Mouse (Mus musculus): ENCODE results near the gene Slc25a19. TPM values are rescaled to one million over a fixed set of nuclear protein-coding genes. Genes with fewer than 3 reads are reported as not detected.
A peak's percentile ranks its signal among the peaks of the same experiment; 100 is the strongest.

Slc25a19 gene
- polyA plus RNA-seq (2012; ENCODE audit: insufficient read depth, low replicate concordance), result 10.5 and 20.5 TPM in 2 replicates

DNA sequence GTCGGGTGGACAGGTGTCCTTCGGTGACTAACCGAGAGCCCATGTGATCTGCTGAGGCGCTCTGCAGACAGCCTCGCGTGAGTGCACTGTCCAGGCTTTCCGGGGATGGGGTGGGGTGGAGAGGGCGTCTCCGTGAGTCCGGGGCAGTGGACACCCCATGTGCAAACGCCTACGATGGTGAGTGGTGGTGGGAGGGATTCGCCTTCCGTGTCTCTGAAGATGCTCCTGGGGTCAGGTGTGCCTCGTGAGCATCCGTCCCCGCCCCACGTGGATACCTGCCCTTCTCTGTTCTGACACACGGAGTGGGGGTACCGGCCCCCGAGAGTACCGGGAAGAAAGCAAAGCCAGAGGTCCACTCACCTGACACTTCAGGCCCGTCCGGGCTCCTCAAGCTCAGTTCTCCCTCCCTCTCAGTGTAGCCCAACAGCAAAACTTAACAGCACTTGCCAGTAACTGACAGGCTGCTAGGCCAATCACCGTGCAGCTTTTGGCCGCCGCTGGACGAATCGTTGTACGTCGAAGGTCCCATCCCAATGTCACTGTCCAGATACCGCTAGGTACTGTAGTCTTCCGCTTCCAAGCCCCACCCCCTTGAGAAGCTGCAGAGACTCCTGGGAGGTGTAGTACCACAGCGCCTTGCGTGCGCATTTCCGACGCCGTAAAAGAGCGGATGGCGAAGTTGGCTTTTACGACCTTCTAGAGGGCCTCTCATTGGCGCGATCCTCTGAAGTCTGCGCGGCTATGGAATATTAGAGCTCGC, at the start of gene Slc25a19:
Gene Slc25a19, minus strand, starts transcription at position 591 of the 760 bp plus-strand sequence.
- no peak for TF ChIP-seq GATA1 (IDR thresholded peaks at IDR 0.05; ENCODE audit: borderline replicate concordance, low read length)
- 0 out of 2 replicates have a peak, but pooled peaks have one; percentile 21 for TF ChIP-seq FLI1 (IDR thresholded peaks at IDR 0.05; ENCODE audit: low read length)
- H3K4me1 ChIP-seq, result peaks cover 60% of the 10 kb centered on the region
- H3K4me3 ChIP-seq (replicated peaks), result peak within 1 kb of the TSS; percentile 94

GRCm38 (mm10) chr11:115677511-115677910, 49.4 kb upstream of the Slc25a19 start:
- Histone ChIP-seq H3K9me3 (no peaks in the 10 kb centered on the region), H3K36me3 (replicated peaks; ENCODE audit: low read length) (peaks cover 76% of the 10 kb centered on the region), H3K4me3 (replicated peaks) (no peak overlapping the region), H3K4me1 (peaks cover 83% of the 10 kb centered on the region), H3K27me3 (replicated peaks) (no peaks in the 10 kb centered on the region)
- TF ChIP-seq FLI1 (IDR thresholded peaks at IDR 0.05; ENCODE audit: low read length) (no peak), GATA1 (IDR thresholded peaks at IDR 0.05; ENCODE audit: borderline replicate concordance, low read length) (no peak)

More for the DNA sequence above, at the start of gene Slc25a19:
- Histone ChIP-seq H3K27me3 (replicated peaks) (no peaks in the 10 kb centered on the region), H3K9me3 (no peaks in the 10 kb centered on the region), H3K36me3 (replicated peaks; ENCODE audit: low read length) (peaks cover 25% of the 10 kb centered on the region)

GRCm38 (mm10) chr11:115676738-115677137, 48.6 kb upstream of the Slc25a19 start:
- Histone ChIP-seq H3K9me3 (no peaks in the 10 kb centered on the region), H3K36me3 (replicated peaks; ENCODE audit: low read length) (peaks cover 73% of the 10 kb centered on the region), H3K27me3 (replicated peaks) (no peaks in the 10 kb centered on the region), H3K4me1 (peaks cover 83% of the 10 kb centered on the region), H3K4me3 (replicated peaks) (peak overlapping the region; percentile 66)
- no peak for TF ChIP-seq FLI1 (IDR thresholded peaks at IDR 0.05; ENCODE audit: low read length)
- no peak for TF ChIP-seq GATA1 (IDR thresholded peaks at IDR 0.05; ENCODE audit: borderline replicate concordance, low read length)

DNA sequence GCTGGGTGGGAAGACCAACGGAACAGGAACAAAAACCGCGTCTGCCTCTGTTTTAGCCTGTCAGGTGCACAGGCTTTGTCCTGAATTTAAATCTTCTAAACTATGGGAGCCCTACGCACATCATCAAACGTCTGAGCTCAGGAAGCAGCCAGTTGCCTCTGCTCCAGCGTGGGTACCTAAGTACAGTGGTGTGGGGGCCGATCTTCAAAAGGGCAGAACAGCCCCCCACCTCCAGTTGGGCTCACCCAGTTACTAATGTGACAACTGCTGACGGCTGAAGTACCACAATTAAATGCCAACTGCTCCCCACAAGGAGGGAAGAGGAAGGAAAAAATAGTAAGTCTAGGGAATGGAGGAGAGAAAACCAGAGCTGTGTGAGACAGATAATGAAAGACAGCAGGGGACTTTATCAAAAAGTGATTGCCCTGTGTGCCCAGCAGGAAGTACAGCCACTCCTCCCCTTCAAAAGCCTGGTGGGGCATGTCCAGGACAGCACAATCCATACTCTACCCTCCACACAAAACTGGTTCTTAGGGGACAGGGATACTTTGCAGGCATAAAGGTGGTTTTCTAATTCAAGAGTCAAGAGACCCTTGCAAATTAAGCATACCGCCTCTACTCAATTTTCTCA, 46.3 kb upstream of the Slc25a19 start:
- peak overlapping the region; percentile 81 for H3K4me3 ChIP-seq (replicated peaks)
- H3K36me3 ChIP-seq (replicated peaks; ENCODE audit: low read length), result peaks cover 64% of the 10 kb centered on the region
- TF ChIP-seq GATA1 (IDR thresholded peaks at IDR 0.05; ENCODE audit: borderline replicate concordance, low read length) (no peak), FLI1 (IDR thresholded peaks at IDR 0.05; ENCODE audit: low read length) (no peak)
- H3K27me3 ChIP-seq (replicated peaks), result no peaks in the 10 kb centered on the region
- peaks cover 97% of the 10 kb centered on the region for H3K4me1 ChIP-seq
- H3K9me3 ChIP-seq, result no peaks in the 10 kb centered on the region

GRCm38 (mm10) chr11:115673471-115674234, 45.6 kb upstream of the Slc25a19 start:
- Histone ChIP-seq H3K4me1 (peaks cover 96% of the 10 kb centered on the region), H3K4me3 (replicated peaks) (peak overlapping the region; percentile 81), H3K27me3 (replicated peaks) (no peaks in the 10 kb centered on the region), H3K9me3 (no peaks in the 10 kb centered on the region), H3K36me3 (replicated peaks; ENCODE audit: low read length) (peaks cover 62% of the 10 kb centered on the region)
- TF ChIP-seq FLI1 (IDR thresholded peaks at IDR 0.05; ENCODE audit: low read length), result no peak
- no peak for TF ChIP-seq GATA1 (IDR thresholded peaks at IDR 0.05; ENCODE audit: borderline replicate concordance, low read length)

- TF ChIP-seq FLI1 (IDR thresholded peaks at IDR 0.05; ENCODE audit: low read length) (no peak), GATA1 (IDR thresholded peaks at IDR 0.05; ENCODE audit: borderline replicate concordance, low read length) (no peak)
- H3K4me1 ChIP-seq, result peaks cover 96% of the 10 kb centered on the region
- H3K36me3 ChIP-seq (replicated peaks; ENCODE audit: low read length), result peaks cover 61% of the 10 kb centered on the region
- peak overlapping the region; percentile 46 for H3K4me3 ChIP-seq (replicated peaks)
- H3K9me3 ChIP-seq, result no peaks in the 10 kb centered on the region
- H3K27me3 ChIP-seq (replicated peaks), result no peaks in the 10 kb centered on the region
Observed at GRCm38 (mm10) chr11:115672226-115672987, 44.3 kb upstream of the Slc25a19 start.

GRCm38 (mm10) chr11:115670451-115671050, 42.5 kb upstream of the Slc25a19 start:
- no peaks in the 10 kb centered on the region for H3K9me3 ChIP-seq
- peaks cover 92% of the 10 kb centered on the region for H3K4me1 ChIP-seq
- H3K36me3 ChIP-seq (replicated peaks; ENCODE audit: low read length), result peaks cover 58% of the 10 kb centered on the region
- no peaks in the 10 kb centered on the region for H3K27me3 ChIP-seq (replicated peaks)
- peak overlapping the region; percentile 70 for H3K4me3 ChIP-seq (replicated peaks)
- TF ChIP-seq FLI1 (IDR thresholded peaks at IDR 0.05; ENCODE audit: low read length) (no peak), GATA1 (IDR thresholded peaks at IDR 0.05; ENCODE audit: borderline replicate concordance, low read length) (no peak)

DNA sequence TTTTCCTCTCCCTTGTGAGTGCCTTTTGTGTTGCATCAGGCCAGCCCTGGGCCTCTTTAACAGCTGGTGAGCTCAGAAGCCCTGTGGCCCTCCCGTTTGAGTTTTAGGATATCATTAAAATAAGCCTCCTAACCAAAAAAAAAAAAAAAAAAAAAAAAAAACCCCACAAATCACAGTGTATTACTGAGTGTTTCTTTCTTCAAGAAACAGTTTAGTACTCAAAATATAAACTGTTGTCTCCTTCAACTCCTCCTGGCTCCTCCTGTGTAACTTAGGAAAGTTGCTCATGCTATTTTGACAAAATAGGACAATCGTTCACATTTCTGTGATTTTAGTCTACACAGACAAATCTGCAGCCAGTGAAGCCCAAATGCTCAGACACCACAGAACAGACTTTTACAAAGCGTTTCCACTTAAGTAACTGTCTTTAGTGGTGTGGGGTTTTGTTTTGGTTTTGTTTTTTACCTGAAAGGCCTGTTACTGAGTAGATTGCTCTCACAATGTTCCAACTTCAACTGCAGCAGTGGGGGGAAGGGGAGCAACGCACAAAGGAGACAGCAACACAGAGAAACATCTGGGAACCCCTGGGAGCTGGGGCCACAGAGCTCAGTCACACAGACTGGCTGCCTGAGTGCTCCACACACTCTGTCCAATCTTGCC, 35.7 kb upstream of the Slc25a19 start:
- H3K4me1 ChIP-seq, result peaks cover 90% of the 10 kb centered on the region
- H3K36me3 ChIP-seq (replicated peaks; ENCODE audit: low read length), result peaks cover 77% of the 10 kb centered on the region
- H3K9me3 ChIP-seq, result 0 out of 2 replicates have a peak, but pooled peaks cover 5% of the 10 kb centered on the region
- no peak for TF ChIP-seq FLI1 (IDR thresholded peaks at IDR 0.05; ENCODE audit: low read length)
- no peak for TF ChIP-seq GATA1 (IDR thresholded peaks at IDR 0.05; ENCODE audit: borderline replicate concordance, low read length)
- no peaks in the 10 kb centered on the region for H3K27me3 ChIP-seq (replicated peaks)
- no peak overlapping the region for H3K4me3 ChIP-seq (replicated peaks)
